Mouse (Mus musculus): ENCODE results near the gene Cckar. TPM values are rescaled to one million over a fixed set of nuclear protein-coding genes. Genes with fewer than 3 reads are reported as not detected.

Cckar gene
- polyA plus RNA-seq, 1 experiment from 2014 or later = 1.9 TPM

DNA sequence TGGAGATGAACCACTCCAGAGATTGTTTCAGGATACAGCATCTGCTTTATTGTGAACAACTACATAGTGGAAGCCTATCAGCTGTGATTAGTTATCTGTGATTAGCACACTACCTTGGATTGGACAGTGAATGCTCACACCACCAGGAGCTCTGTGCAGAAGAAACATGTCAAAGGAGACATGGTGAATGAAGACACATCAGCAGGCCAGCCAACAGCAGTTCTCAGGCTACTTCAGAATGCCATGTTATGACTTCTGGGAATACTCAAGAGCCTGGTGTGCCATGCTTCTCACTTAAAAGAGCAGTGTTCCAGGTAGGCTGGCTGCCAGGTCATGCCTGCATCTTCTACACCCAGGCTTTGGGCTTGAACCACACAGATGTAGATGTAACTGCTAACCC is 43.8 kb downstream of the Cckar start:
- Histone ChIP-seq H3K9me3 (ENCODE audit: control insufficient read depth, low read length) (no peaks in the 10 kb centered on the region), H3K4me3 (ENCODE audit: low read depth, low read length) (no peak overlapping the region), H3K36me3 (ENCODE audit: control insufficient read depth, insufficient read depth, low read length) (no peaks in the 10 kb centered on the region), H3K27ac (ENCODE audit: low read depth, low read length) (no peak overlapping the region), H3K4me2 (replicated peaks; ENCODE audit: low read depth, low read length) (no peak overlapping the region), H3K27me3 (ENCODE audit: control insufficient read depth, insufficient read depth, low read length) (no peaks in the 10 kb centered on the region), H3K4me1 (replicated peaks; ENCODE audit: control insufficient read depth, insufficient read depth, low read length) (no peaks in the 10 kb centered on the region), H3K9ac (ENCODE audit: low read depth, low read length) (no peak overlapping the region)
- no peak for ATAC-seq (ENCODE audit: low FRiP score)
- DNase-seq (ENCODE audit: low spot score) = no peak

DNA sequence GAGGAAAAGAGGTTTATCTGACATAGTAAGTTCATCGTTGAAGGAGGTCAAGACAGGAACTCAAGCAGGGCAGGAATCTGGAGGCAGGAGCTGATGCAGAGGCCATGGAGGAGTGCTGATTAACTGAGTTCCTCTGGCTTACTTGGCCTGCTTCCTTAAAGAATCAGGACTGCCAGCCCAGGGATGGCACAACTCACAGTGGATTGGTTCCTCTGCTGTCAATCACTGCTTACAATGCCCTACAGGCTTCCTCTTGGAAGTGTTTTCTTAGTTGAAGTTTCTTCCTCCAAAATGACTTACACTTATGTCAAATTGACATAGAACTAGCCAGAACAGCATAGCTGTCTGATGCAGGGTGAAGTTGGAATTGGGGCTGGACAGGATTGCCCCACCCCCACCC is 45.1 kb downstream of the Cckar start:
- Histone ChIP-seq H3K4me1 (replicated peaks; ENCODE audit: control insufficient read depth, insufficient read depth, low read length) (no peaks in the 10 kb centered on the region), H3K4me2 (replicated peaks; ENCODE audit: low read depth, low read length) (no peak overlapping the region), H3K9ac (ENCODE audit: low read depth, low read length) (no peak overlapping the region), H3K27ac (ENCODE audit: low read depth, low read length) (no peak overlapping the region), H3K4me3 (ENCODE audit: low read depth, low read length) (no peak overlapping the region), H3K9me3 (ENCODE audit: control insufficient read depth, low read length) (no peaks in the 10 kb centered on the region), H3K27me3 (ENCODE audit: control insufficient read depth, insufficient read depth, low read length) (no peaks in the 10 kb centered on the region), H3K36me3 (ENCODE audit: control insufficient read depth, insufficient read depth, low read length) (no peaks in the 10 kb centered on the region)
- DNase-seq (ENCODE audit: low spot score) (no peak), ATAC-seq (ENCODE audit: low FRiP score) (no peak)
- 59% methylated on average over 1 of the region's 1 CpGs for WGBS

DNA sequence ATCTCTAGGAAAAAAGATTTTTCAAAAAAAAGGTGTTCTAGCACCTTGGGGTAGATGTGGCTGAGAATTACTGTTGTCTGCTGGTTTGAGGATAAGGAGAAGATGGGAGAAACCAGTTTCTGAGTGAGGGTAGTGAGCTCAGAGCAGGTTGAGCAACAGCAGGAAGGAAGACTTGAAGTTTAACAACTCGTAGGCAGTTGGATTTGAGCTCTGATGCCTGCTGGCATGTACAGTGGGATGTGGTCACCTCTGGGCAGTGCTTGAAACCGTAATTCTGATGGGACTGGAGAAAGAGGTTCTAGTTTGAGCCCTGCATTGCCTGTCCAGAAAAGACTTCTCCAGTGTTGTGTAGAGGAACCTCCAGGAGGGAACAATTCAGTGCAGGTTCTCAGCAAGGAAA is 46.0 kb downstream of the Cckar start:
- no peaks in the 10 kb centered on the region for H3K4me1 ChIP-seq (replicated peaks; ENCODE audit: control insufficient read depth, insufficient read depth, low read length)
- H3K4me2 ChIP-seq (replicated peaks; ENCODE audit: low read depth, low read length) = no peak overlapping the region
- ATAC-seq (ENCODE audit: low FRiP score) (no peak), DNase-seq (ENCODE audit: low spot score) (no peak)
- H3K36me3 ChIP-seq (ENCODE audit: control insufficient read depth, insufficient read depth, low read length) = no peaks in the 10 kb centered on the region
- no peaks in the 10 kb centered on the region for H3K27me3 ChIP-seq (ENCODE audit: control insufficient read depth, insufficient read depth, low read length)
- no peak overlapping the region for H3K9ac ChIP-seq (ENCODE audit: low read depth, low read length)
- H3K9me3 ChIP-seq (ENCODE audit: control insufficient read depth, low read length) = no peaks in the 10 kb centered on the region
- H3K27ac ChIP-seq (ENCODE audit: low read depth, low read length) = no peak overlapping the region
- 82% methylated on average over 2 of the region's 2 CpGs for WGBS
- no peak overlapping the region for H3K4me3 ChIP-seq (ENCODE audit: low read depth, low read length)

DNA sequence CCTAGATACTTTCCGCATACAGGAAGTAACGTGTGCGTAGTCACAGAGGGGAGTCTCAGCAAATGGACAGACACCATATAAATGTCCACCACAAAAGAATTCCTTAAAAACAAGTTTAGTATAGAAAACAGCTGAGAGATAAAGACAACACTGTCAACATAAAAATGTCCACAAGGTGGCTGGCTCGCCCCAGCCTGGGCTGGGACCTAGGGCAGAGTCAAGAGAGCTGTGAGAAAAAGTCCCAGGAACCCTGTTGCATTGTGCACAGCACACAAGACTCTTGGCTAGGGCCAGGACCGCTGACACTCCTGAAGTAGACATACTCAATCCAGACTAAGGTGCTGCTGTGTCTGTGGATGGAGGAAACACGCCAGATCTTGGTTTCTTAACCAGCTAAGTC is 49.6 kb downstream of the Cckar start:
- 0 out of 2 replicates have a peak, but pooled peaks have one; percentile 45 for ATAC-seq (ENCODE audit: low FRiP score)
- H3K27me3 ChIP-seq (ENCODE audit: control insufficient read depth, insufficient read depth, low read length) = no peaks in the 10 kb centered on the region
- no peak overlapping the region for H3K4me3 ChIP-seq (ENCODE audit: low read depth, low read length)
- no peaks in the 10 kb centered on the region for H3K9me3 ChIP-seq (ENCODE audit: control insufficient read depth, low read length)
- H3K4me2 ChIP-seq (replicated peaks; ENCODE audit: low read depth, low read length) = no peak overlapping the region
- no peaks in the 10 kb centered on the region for H3K36me3 ChIP-seq (ENCODE audit: control insufficient read depth, insufficient read depth, low read length)
- no peak overlapping the region for H3K27ac ChIP-seq (ENCODE audit: low read depth, low read length)
- H3K4me1 ChIP-seq (replicated peaks; ENCODE audit: control insufficient read depth, insufficient read depth, low read length) = no peaks in the 10 kb centered on the region
- 84% methylated on average over 6 of the region's 6 CpGs for WGBS
- no peak overlapping the region for H3K9ac ChIP-seq (ENCODE audit: low read depth, low read length)
- DNase-seq (ENCODE audit: low spot score) = peak; percentile 50

DNA sequence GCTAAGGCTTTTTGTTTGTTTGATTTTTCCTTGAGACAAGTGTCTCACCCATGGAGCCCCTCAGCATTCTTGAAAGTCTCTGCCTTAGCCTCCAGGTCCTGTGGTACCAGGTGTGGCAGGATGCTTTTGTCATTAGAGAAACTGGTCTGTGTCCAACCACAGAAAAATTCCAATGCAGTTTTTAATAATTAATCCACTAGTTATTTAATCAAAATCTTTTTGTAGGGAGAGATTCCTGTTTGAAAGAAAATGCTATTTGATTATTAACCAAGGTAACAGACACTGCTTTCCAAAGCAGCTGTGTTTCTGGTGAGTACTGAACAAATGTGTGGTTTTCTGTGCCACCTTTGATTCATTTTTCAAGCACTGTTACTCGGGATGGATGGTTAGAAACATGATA is 50.9 kb downstream of the Cckar start:
- no peak overlapping the region for H3K4me3 ChIP-seq (ENCODE audit: low read depth, low read length)
- 0 out of 2 replicates have a peak, but pooled peaks cover 3% of the 10 kb centered on the region for H3K36me3 ChIP-seq (ENCODE audit: control insufficient read depth, insufficient read depth, low read length)
- H3K4me1 ChIP-seq (replicated peaks; ENCODE audit: control insufficient read depth, insufficient read depth, low read length) = no peaks in the 10 kb centered on the region
- ATAC-seq (ENCODE audit: low FRiP score) (no peak), DNase-seq (ENCODE audit: low spot score) (no peak)
- no peak overlapping the region for H3K9ac ChIP-seq (ENCODE audit: low read depth, low read length)
- 33% methylated on average over 1 of the region's 1 CpGs for WGBS
- H3K4me2 ChIP-seq (replicated peaks; ENCODE audit: low read depth, low read length) = no peak overlapping the region
- H3K27ac ChIP-seq (ENCODE audit: low read depth, low read length) = no peak overlapping the region
- H3K27me3 ChIP-seq (ENCODE audit: control insufficient read depth, insufficient read depth, low read length) = no peaks in the 10 kb centered on the region
- H3K9me3 ChIP-seq (ENCODE audit: control insufficient read depth, low read length) = no peaks in the 10 kb centered on the region

Other genes with a start within 250 kb of the Cckar start
- 56.1 and 65.0 TPM in 2 replicates for gene Rbpj, start 241.6 kb downstream of the Cckar start, polyA plus RNA-seq (2014; fragmentation: Nextera tagmentation; extraction: Ambion mirVana)
- 65.3 and 70.1 TPM in 2 replicates for gene Tbc1d19, start 101.9 kb upstream of the Cckar start, polyA plus RNA-seq (2014; fragmentation: Nextera tagmentation; extraction: Ambion mirVana)